Mouse (Mus musculus): ENCODE measurements at regions not wholly inside any gene's neighbourhood (a gene's known extent, or its start where the extent isn't known, plus 50 kb on each side); places are given as distances from the start of the nearest gene placed in this dataset.
A peak's percentile ranks its signal among the peaks of the same experiment; 100 is the strongest.

DNA sequence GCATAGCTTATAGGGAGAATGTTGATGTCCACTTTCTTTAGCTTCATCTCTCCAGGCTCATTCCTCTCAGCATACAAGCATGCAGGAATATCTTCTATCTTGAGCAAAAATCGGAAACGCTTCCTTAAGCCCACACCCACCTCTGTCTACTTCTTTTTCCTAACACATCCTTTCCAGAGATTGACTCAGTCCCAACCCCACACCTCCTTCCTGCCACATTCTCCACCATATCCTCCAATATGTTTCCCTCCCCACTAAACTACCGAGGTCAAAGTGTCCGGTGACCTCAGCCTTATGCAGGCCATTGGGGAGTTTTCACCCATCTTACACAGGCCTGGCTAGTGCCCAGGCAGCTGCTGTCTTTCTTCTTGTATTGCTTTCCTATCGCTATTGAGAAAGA is 301.4 kb downstream of the Gm49356 start:
- Histone ChIP-seq H3K4me3 (ENCODE audit: insufficient read depth, low read length) (no peak overlapping the region), H3K27ac (ENCODE audit: insufficient read depth, low read length) (no peak overlapping the region), H3K4me1 (ENCODE audit: control insufficient read depth, insufficient read depth, low read length) (no peaks in the 10 kb centered on the region)
- TF ChIP-seq POLR2A (IDR thresholded peaks at IDR 0.05; ENCODE audit: low read depth, low read length) (no peak), CTCF (IDR thresholded peaks at IDR 0.05; ENCODE audit: borderline replicate concordance, insufficient read depth, low read length) (no peak)

DNA sequence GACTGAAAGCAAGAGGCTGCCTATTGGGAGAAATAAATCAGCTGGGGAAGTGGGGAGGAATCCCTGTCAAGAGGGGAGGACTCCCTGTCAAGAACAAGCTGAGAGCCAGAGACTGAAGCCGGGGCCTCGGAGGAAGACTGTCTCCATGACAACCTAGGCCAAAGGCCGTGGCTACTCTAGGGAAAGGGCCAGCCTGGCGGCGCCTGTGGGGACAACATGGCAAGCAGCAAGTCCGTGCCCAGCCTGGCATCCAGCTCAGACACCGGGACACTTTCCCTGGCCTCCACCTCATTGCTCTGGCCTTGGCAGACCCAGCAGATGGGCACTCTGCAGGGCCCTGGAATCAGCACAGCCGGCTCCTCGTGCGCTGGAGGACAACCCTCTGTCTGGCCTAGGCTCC is 305.3 kb downstream of the Gm49356 start:
- TF ChIP-seq POLR2A (IDR thresholded peaks at IDR 0.05; ENCODE audit: low read depth, low read length) = no peak
- TF ChIP-seq CTCF (IDR thresholded peaks at IDR 0.05; ENCODE audit: borderline replicate concordance, insufficient read depth, low read length) = no peak
- Histone ChIP-seq H3K27ac (ENCODE audit: insufficient read depth, low read length) (no peak overlapping the region), H3K4me1 (ENCODE audit: control insufficient read depth, insufficient read depth, low read length) (peaks cover 4% of the 10 kb centered on the region; the same call in 1 of the 2 replicates), H3K4me3 (ENCODE audit: insufficient read depth, low read length) (no peak overlapping the region)

DNA sequence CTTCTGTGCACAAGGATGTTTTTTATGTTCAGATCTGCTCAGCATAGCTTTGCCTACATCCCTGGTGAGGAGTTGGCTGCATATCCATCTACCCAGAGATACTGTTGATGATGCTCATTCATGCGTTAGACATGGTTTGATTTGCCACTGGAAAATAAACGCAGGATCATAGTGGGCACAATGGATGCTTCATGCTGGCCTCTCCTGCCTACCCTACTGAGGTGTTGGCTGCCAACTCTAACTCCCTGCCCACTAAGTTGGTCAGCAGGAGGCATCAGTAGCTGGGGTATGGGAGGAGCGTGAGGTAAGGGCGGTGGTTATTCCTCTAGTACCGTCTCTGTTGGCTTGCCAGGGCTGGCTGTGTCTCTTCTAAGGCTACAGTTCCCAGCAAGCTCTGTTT is 307.3 kb downstream of the Gm49356 start:
- no peak for TF ChIP-seq CTCF (IDR thresholded peaks at IDR 0.05; ENCODE audit: borderline replicate concordance, insufficient read depth, low read length)
- TF ChIP-seq POLR2A (IDR thresholded peaks at IDR 0.05; ENCODE audit: low read depth, low read length) = no peak
- Histone ChIP-seq H3K4me3 (ENCODE audit: insufficient read depth, low read length) (no peak overlapping the region), H3K4me1 (ENCODE audit: control insufficient read depth, insufficient read depth, low read length) (peaks cover 4% of the 10 kb centered on the region; the same call in 1 of the 2 replicates), H3K27ac (ENCODE audit: insufficient read depth, low read length) (no peak overlapping the region)

DNA sequence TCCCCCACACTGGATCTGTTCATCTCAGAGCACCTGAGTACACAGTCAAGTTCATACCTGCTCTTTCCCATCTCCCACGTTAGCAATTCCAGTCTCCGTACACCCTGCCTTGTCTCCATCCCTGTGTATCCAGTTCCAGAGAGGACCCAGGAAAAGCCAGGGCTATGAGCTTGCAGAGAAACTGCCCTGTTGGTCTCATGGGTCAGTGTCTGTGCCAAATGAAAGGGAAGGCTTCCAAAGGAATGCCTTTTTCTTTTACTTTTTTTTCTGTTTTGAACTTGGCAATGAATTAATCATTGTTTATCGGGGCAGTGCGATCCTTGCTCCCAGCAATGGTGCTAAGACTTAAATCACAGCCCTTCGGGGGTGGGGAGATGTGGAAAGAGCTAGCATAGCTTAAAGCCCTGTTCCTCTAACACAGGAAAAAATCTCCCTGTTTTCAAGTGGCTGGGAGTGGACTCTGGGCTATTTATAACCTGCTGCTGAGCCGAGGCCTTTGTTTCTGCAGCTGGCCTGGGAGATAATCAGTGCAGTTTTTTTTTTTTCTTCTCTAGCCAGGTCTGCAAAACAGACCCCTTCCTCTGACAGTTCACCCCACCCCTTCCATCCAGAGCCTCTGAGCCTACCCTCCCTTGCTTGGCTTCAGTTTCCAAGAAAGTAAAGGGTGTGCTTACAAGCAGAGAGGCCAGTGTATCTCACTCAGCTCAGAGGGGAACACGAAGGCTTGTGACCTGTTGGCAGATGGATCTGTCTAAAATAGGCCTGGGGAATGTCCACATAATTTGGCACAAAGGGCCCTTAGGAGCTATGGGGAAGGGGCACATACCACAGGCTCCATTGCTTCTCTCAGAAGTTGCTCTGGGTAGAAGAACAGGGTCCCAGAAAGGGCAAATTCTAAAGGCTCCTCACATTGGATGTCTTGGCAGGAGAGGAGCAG is 308.6 kb downstream of the Gm49356 start:
- no peak for TF ChIP-seq POLR2A (IDR thresholded peaks at IDR 0.05; ENCODE audit: low read depth, low read length)
- TF ChIP-seq CTCF (IDR thresholded peaks at IDR 0.05; ENCODE audit: borderline replicate concordance, insufficient read depth, low read length) = no peak
- Histone ChIP-seq H3K4me1 (ENCODE audit: control insufficient read depth, insufficient read depth, low read length) (peaks cover 4% of the 10 kb centered on the region; the same call in 1 of the 2 replicates), H3K27ac (ENCODE audit: insufficient read depth, low read length) (peak overlapping the region; percentile 44), H3K4me3 (ENCODE audit: insufficient read depth, low read length) (no peak overlapping the region)

DNA sequence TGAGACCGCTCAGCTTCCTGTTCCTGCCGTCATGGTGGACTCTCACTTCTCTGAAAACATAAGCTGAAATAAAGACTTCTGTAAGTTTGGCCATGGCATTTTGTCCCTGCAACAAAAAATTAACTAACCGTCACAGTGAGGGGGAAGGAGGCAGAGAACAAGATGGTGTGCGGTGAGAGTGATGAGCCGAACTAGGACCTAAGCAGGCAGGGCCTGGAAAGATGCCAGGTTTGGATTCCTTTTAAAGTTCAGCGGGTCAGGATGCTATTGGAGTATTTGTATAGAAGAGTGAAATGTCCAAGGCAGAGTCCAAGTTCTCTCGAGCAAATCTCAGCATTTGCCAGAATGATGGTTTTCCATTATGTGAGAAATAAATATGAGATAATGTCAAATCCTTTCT is 312.3 kb downstream of the Gm49356 start:
- no peak for TF ChIP-seq POLR2A (IDR thresholded peaks at IDR 0.05; ENCODE audit: low read depth, low read length)
- H3K4me3 ChIP-seq (ENCODE audit: insufficient read depth, low read length) = no peak overlapping the region
- no peak overlapping the region for H3K27ac ChIP-seq (ENCODE audit: insufficient read depth, low read length)
- peaks cover 4% of the 10 kb centered on the region; the same call in 1 of the 2 replicates for H3K4me1 ChIP-seq (ENCODE audit: control insufficient read depth, insufficient read depth, low read length)

DNA sequence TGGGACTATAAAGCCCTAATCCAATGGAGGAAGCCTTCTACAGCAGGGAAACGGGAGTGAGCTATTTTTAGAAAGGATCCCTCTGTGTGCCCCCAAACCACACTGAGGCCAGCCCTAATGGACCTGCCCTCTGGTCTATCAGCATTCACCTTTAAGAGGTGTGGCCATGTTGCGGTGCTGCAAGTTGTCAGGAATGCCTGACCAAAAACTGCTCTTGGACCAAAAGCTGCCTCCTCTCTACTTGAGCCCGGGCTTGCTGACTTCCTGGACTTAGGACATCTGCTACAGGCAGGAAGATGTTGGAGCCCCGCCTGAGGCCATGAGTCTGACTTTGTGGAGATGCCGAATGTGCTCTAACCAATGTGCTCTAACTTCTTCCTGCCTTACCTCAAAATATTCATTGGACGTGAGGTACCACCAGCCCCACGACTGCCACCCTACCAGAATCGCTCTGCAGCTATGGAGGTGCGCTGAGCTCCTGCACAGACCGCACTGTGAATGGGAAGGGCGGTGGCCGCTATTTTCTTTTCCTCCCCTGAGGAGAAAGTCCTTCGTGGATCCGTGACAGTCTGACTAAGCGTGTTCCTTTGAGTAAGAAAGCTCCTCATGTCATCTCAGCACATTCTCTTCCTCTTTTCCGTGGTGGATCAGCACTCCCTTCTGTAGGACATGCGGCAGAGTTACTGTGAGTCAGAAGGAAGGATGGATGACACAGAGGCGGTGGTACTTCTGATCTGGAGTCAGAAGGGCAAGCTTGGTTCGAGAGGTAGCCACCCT is 313.0 kb downstream of the Gm49356 start:
- Histone ChIP-seq H3K4me1 (ENCODE audit: control insufficient read depth, insufficient read depth, low read length) (peaks cover 4% of the 10 kb centered on the region; the same call in 1 of the 2 replicates), H3K27ac (ENCODE audit: insufficient read depth, low read length) (no peak overlapping the region), H3K4me3 (ENCODE audit: insufficient read depth, low read length) (no peak overlapping the region)
- TF ChIP-seq CTCF (IDR thresholded peaks at IDR 0.05; ENCODE audit: borderline replicate concordance, insufficient read depth, low read length) = no peak
- no peak for TF ChIP-seq POLR2A (IDR thresholded peaks at IDR 0.05; ENCODE audit: low read depth, low read length)

DNA sequence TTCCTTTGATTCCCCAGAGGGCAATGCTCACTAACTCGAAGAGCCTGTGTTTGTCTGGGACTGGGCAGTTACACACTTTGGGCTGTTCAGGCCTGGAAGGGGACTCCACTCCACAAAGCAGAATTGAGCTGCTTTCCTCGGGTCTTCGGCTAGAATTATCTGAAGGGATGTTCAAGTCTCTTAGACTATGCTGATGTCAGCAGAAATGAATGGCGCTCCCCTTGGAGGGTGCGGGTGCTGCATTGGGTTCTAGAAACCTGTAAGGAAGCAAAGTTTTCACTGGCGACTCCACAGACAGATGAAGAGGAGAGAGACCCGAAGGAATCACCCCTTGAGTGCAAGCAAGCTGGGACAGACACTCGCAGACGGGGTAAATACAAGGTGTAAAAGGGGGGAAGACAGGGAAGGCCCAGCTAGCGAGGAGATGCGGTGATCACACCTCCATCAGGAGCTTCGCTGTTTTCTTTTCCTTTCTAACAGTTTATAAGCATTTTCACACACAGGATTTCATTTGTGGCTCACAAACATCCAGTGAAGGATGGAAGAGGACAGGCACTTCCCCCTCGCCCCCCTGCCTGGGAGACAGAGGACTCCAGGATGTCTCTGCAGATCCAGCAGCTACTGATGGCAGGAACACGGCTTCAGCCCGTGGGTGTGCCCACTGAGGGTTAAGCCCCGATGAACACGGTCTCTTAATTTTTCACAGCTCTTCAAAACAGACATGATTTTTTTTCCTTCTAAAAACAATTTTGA is 314.2 kb downstream of the Gm49356 start:
- Histone ChIP-seq H3K4me1 (ENCODE audit: control insufficient read depth, insufficient read depth, low read length) (peaks cover under 1% of the 10 kb centered on the region; the same call in 1 of the 2 replicates), H3K4me3 (ENCODE audit: insufficient read depth, low read length) (no peak overlapping the region), H3K27ac (ENCODE audit: insufficient read depth, low read length) (no peak overlapping the region)
- no peak for TF ChIP-seq POLR2A (IDR thresholded peaks at IDR 0.05; ENCODE audit: low read depth, low read length)
- no peak for TF ChIP-seq CTCF (IDR thresholded peaks at IDR 0.05; ENCODE audit: borderline replicate concordance, insufficient read depth, low read length)

DNA sequence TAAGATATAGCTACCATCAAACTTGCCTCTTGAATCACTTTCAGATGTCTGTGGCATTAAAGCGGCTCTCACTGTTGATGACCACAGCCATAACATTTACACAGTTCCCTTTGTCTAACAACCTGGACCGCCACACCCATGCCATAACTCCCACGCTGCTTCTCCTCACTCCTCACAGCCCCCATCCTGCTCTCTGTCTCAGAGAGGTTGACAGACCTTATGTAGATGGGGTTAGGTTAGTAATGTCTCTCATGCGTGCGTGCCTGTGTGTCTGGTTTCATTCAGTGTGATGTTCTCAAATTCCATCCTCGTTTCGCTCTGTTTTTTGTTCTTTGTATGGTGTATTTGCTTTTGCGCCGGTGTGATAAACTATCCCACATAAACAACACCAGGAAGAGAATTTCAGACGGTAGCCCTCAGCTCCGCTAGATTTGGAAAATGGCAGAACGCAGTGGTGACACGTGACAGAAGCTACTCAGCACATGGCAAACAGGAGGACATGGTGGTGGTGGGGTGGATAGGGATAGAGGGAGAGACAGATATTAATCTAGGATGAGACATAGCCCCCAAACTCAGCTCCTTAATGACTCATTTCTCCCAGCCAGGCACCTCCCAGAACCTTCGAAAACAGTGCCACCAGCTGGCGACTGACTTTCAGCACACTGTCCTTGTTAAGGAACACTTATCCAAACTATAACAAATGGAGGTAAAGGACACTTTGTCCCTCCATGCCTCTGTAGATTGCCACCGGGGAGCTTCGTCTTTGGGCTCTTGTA is 314.9 kb downstream of the Gm49356 start:
- Histone ChIP-seq H3K4me3 (ENCODE audit: insufficient read depth, low read length) (no peak overlapping the region), H3K4me1 (ENCODE audit: control insufficient read depth, insufficient read depth, low read length) (no peaks in the 10 kb centered on the region), H3K27ac (ENCODE audit: insufficient read depth, low read length) (no peak overlapping the region)
- TF ChIP-seq POLR2A (IDR thresholded peaks at IDR 0.05; ENCODE audit: low read depth, low read length) = no peak
- TF ChIP-seq CTCF (IDR thresholded peaks at IDR 0.05; ENCODE audit: borderline replicate concordance, insufficient read depth, low read length) = no peak

DNA sequence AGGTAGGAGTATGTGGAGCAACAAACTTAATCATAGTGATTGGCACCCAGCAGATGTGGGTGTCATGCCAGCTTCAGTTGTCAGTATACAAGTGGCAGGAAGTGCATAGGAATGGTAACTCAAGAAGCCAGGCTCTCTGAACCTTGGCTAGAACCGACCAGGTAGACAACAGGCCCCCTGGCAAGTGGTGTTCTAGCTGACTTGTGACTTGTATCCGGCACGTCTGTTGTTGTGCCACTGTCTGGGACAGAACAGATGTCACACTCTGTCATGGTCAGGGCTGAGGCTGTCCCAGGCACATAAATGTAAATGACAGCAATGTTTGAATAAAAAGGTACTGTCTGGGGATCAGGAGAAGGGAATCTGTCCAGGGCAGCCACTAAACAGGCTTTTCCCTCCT is 316.0 kb downstream of the Gm49356 start:
- H3K4me1 ChIP-seq (ENCODE audit: control insufficient read depth, insufficient read depth, low read length) = no peaks in the 10 kb centered on the region
- TF ChIP-seq CTCF (IDR thresholded peaks at IDR 0.05; ENCODE audit: borderline replicate concordance, insufficient read depth, low read length) = no peak
- no peak for TF ChIP-seq POLR2A (IDR thresholded peaks at IDR 0.05; ENCODE audit: low read depth, low read length)
- H3K4me3 ChIP-seq (ENCODE audit: insufficient read depth, low read length) = no peak overlapping the region
- H3K27ac ChIP-seq (ENCODE audit: insufficient read depth, low read length) = no peak overlapping the region
